Mouse (Mus musculus): ENCODE measurements around the gene Ppia. TPM values are rescaled to one million over a fixed set of nuclear protein-coding genes. Genes with fewer than 3 reads are reported as not detected.

Ppia gene
- polyA plus RNA-seq (2015; fragmentation: Nextera tagmentation; extraction: Ambion mirVana): 5,985 and 7,192 TPM in 2 replicates

GRCm38 (mm10) chr11:6414751-6415550, at the start of gene Ppia:
Gene Ppia, plus strand, starts transcription at chr11:6415443.

GRCm38 (mm10) chr11:6388726-6389413, 26.4 kb upstream of the Ppia start, which contains the start of gene Zmiz2:
Gene Zmiz2, plus strand, starts transcription at chr11:6389074.

GRCm38 (mm10) chr11:6444077-6444853, 29.0 kb downstream of the Ppia start, which contains the start of gene H2afv:
Gene H2afv, minus strand, starts transcription at chr11:6444443.

Small RNA genes within 50 kb of the gene (microRNA-seq; reads per million reads assigned to microRNA genes)
- gene Mir7651 (ENCODE audit: borderline replicate concordance, insufficient number of aligned reads): 1.8 reads per million

Other genes with a start within 250 kb of the Ppia start
- 0.40 and 0.47 TPM in 2 replicates for gene A730071L15Rik, start 215.4 kb upstream of the Ppia start, polyA plus RNA-seq (2015; fragmentation: Nextera tagmentation; extraction: Ambion mirVana)
- gene Nudcd3, start 215.0 kb upstream of the Ppia start, polyA plus RNA-seq (2015; fragmentation: Nextera tagmentation; extraction: Ambion mirVana): 23.1 and 26.0 TPM in 2 replicates
- 0.39 TPM in 1 of 2 replicates, not detected in the other for gene Npc1l1, start 185.3 kb upstream of the Ppia start, polyA plus RNA-seq (2015; fragmentation: Nextera tagmentation; extraction: Ambion mirVana)
- gene Ddx56, start 147.7 kb upstream of the Ppia start, polyA plus RNA-seq (2015; fragmentation: Nextera tagmentation; extraction: Ambion mirVana): 45.9 and 67.8 TPM in 2 replicates
- 109 and 133 TPM in 2 replicates for gene Tmed4, start 140.6 kb upstream of the Ppia start, polyA plus RNA-seq (2015; fragmentation: Nextera tagmentation; extraction: Ambion mirVana)
- 66.6 and 113 TPM in 2 replicates for gene Ogdh, start 123.8 kb upstream of the Ppia start, polyA plus RNA-seq (2015; fragmentation: Nextera tagmentation; extraction: Ambion mirVana)
- 6.6 and 9.3 TPM in 2 replicates for gene Zmiz2, start 26.4 kb upstream of the Ppia start, polyA plus RNA-seq (2015; fragmentation: Nextera tagmentation; extraction: Ambion mirVana)
- 261 and 304 TPM in 2 replicates for gene H2afv, start 29.0 kb downstream of the Ppia start, polyA plus RNA-seq (2015; fragmentation: Nextera tagmentation; extraction: Ambion mirVana)
- 10.9 and 13.8 TPM in 2 replicates for gene Purb, start 60.5 kb downstream of the Ppia start, polyA plus RNA-seq (2015; fragmentation: Nextera tagmentation; extraction: Ambion mirVana)
- gene Myo1g, start 105.5 kb downstream of the Ppia start, polyA plus RNA-seq (2015; fragmentation: Nextera tagmentation; extraction: Ambion mirVana): 1.7 and 1.8 TPM in 2 replicates
- 52.5 and 56.5 TPM in 2 replicates for gene Ccm2, start 131.4 kb downstream of the Ppia start, polyA plus RNA-seq (2015; fragmentation: Nextera tagmentation; extraction: Ambion mirVana)
- 10.3 and 27.2 TPM in 2 replicates for gene Nacad, start 190.6 kb downstream of the Ppia start, polyA plus RNA-seq (2015; fragmentation: Nextera tagmentation; extraction: Ambion mirVana)
- 15.0 and 23.2 TPM in 2 replicates for gene Tbrg4, start 210.6 kb downstream of the Ppia start, polyA plus RNA-seq (2015; fragmentation: Nextera tagmentation; extraction: Ambion mirVana)
- not detected in 2 replicates for gene Wap, start 223.2 kb downstream of the Ppia start, polyA plus RNA-seq (2015; fragmentation: Nextera tagmentation; extraction: Ambion mirVana)
- 16.0 and 17.1 TPM in 2 replicates for gene Ramp3, start 243.1 kb downstream of the Ppia start, polyA plus RNA-seq (2015; fragmentation: Nextera tagmentation; extraction: Ambion mirVana)